Comparison of ENCODE assay signal across 10 mouse cellular contexts in genomic region chr2:152825168-152825697, GRCm38 (mm10). TPM values are rescaled to one million over a fixed set of nuclear protein-coding genes. Genes with fewer than 3 reads are reported as not detected.
DNase-seq lines count a peak whose midpoint lies in the region; ATAC-seq and TF ChIP-seq lines count a peak whose summit lies in the region.
"Had no signal": no experiment of that assay in that cellular context is flagged by ENCODE, and none has a peak within 500 bp of the region (broad histone marks: within the 10 kb centered on the region; RNA-seq: fewer than 3 reads in every experiment).

No protein-coding gene starts in this region.

- H3K36me3 ChIP-seq in heart, embryonic 13.5 days, result peaks cover 19% of the 10 kb centered on the region
- H3K36me3 ChIP-seq in megakaryocyte, embryonic 14.5 days (replicated peaks; ENCODE audit: low read length), result peaks cover 92% of the 10 kb centered on the region
- peaks cover 27% of the 10 kb centered on the region for H3K36me3 ChIP-seq in heart, postnatal 0 days (replicated peaks; ENCODE audit: control insufficient read depth, insufficient read depth, low read length)
- peaks cover 6% of the 10 kb centered on the region; the same call in 1 of the 2 replicates for H3K36me3 ChIP-seq in macrophage (ENCODE audit: inconsistent target)

- TF ChIP-seq EP300 in heart, postnatal 0 days (IDR thresholded peaks at IDR 0.05; ENCODE audit: low read depth), result no peak

- H3K4me2 ChIP-seq in heart, embryonic 13.5 days, result peak overlapping the region; percentile 81
- H3K4me2 ChIP-seq in heart, postnatal 0 days (ENCODE audit: low read depth, low read length), result peak overlapping the region; percentile 71; the same call in 1 of the 2 replicates

- DNase-seq in heart, adult 9 months (ENCODE audit: low spot score in 2 of 2), result no peak
- DNase-seq in heart, postnatal 0 days (ENCODE audit: low spot score), result no peak
- no peak for DNase-seq in B cell, adult 2 months
- no peak for DNase-seq in urinary bladder, postnatal 10 days (ENCODE audit: low spot score)
- DNase-seq: gastrocnemius, postnatal 25 days; lung, adult 2 months had no signal

- 58% methylated on average over 4 of the region's 4 CpGs for WGBS in heart, embryonic 13.5 days
- WGBS in heart, postnatal 0 days, result 69% methylated on average over 4 of the region's 4 CpGs
- 95% methylated on average over 4 of the region's 4 CpGs for WGBS in macrophage (ENCODE audit: missing documents)

- no peak overlapping the region for H3K27ac ChIP-seq in heart, embryonic 13.5 days (replicated peaks)
- H3K27ac ChIP-seq in heart, postnatal 0 days (ENCODE audit: low read depth), result no peak overlapping the region
- peak overlapping the region; percentile 96 for H3K27ac ChIP-seq in macrophage

- H3K9me3 ChIP-seq in heart, embryonic 13.5 days, result no peaks in the 10 kb centered on the region
- H3K9me3 ChIP-seq in megakaryocyte, embryonic 14.5 days, result no peaks in the 10 kb centered on the region
- no peaks in the 10 kb centered on the region for H3K9me3 ChIP-seq in heart, postnatal 0 days (replicated peaks; ENCODE audit: control insufficient read depth, low read length)

- peak overlapping the region; percentile 63; the same call in 1 of the 2 replicates for H3K9ac ChIP-seq in heart, embryonic 13.5 days
- H3K9ac ChIP-seq in heart, postnatal 0 days (replicated peaks; ENCODE audit: low read depth, low read length), result no peak overlapping the region

- no peaks in the 10 kb centered on the region for H3K27me3 ChIP-seq in heart, embryonic 13.5 days (replicated peaks)
- no peaks in the 10 kb centered on the region for H3K27me3 ChIP-seq in megakaryocyte, embryonic 14.5 days (replicated peaks)
- no peaks in the 10 kb centered on the region for H3K27me3 ChIP-seq in heart, postnatal 0 days (ENCODE audit: control insufficient read depth, insufficient read depth, low read length)

- no peak for TF ChIP-seq CTCF in heart, postnatal 0 days (IDR thresholded peaks at IDR 0.05; ENCODE audit: low read depth)

- peaks cover 100% of the 10 kb centered on the region for H3K79me2 ChIP-seq in macrophage (ENCODE audit: inconsistent target)

- H3K4me1 ChIP-seq in heart, embryonic 13.5 days, result peaks cover 92% of the 10 kb centered on the region
- H3K4me1 ChIP-seq in megakaryocyte, embryonic 14.5 days, result peaks cover 85% of the 10 kb centered on the region
- H3K4me1 ChIP-seq in heart, postnatal 0 days (ENCODE audit: control insufficient read depth, insufficient read depth), result peaks cover 56% of the 10 kb centered on the region

- peak overlapping the region; percentile 75 for H3K4me3 ChIP-seq in heart, embryonic 13.5 days
- H3K4me3 ChIP-seq in megakaryocyte, embryonic 14.5 days (replicated peaks), result peak overlapping the region; percentile 98
- H3K4me3 ChIP-seq in heart, postnatal 0 days (ENCODE audit: low read depth, low read length), result no peak overlapping the region
- H3K4me3 ChIP-seq in macrophage (ENCODE audit: inconsistent target), result peak overlapping the region; percentile 85; the same call in 1 of the 2 replicates

- no peak for ATAC-seq in heart, embryonic 13.5 days (ENCODE audit: extremely low read depth, insufficient number of reproducible peaks, low FRiP score, low TSS enrichment)
- no peak for ATAC-seq in megakaryocyte, adult 5-6 weeks (ENCODE audit: poor library complexity, severe bottlenecking)
- ATAC-seq in heart, postnatal 0 days (ENCODE audit: insufficient read depth, low read depth), result no peak

RNA-seq across cellular contexts. Expression of gene Bcl2l1, which starts 6.3 kb away (rescaled TPM):
- 59.6 and 62.8 TPM in 2 replicates for polyA plus RNA-seq in heart, embryonic 13.5 days (2015; fragmentation: Nextera tagmentation; extraction: Ambion mirVana)
- polyA plus RNA-seq in megakaryocyte, embryonic 14.5 days (2012; ENCODE audit: insufficient read depth, low replicate concordance), result 498 and 1,222 TPM in 2 replicates
- total RNA-seq in megakaryocyte, adult 5-6 weeks (2015), result 7.1 and 9.3 TPM in 2 replicates
- 9.3 and 12.8 TPM in 2 replicates for total RNA-seq in megakaryocyte, adult 5-6 weeks (2017)
- total RNA-seq in heart, postnatal 0 days (2014; rRNA removed; ENCODE audit: low replicate concordance), result 60.9 and 75.6 TPM in 2 replicates
- polyA plus RNA-seq in heart, postnatal 0 days (2015; fragmentation: Nextera tagmentation; extraction: Ambion mirVana), result 34.5 and 35.0 TPM in 2 replicates
- 100 to 1,000 TPM; 136 to 537 (median 201) TPM for total RNA-seq in macrophage (2018; cell fraction: chromatin; rRNA removed)
- 100 to 1,000 TPM in 7 of 26 experiments, 10 to 100 TPM in 19; 72.0 to 192 (median 85.2) TPM for total RNA-seq in macrophage (2018; cell fraction: cytosol; rRNA removed)
- total RNA-seq in macrophage (2018; cell fraction: nucleus; rRNA removed), result 100 to 1,000 TPM; 131 to 456 (median 217) TPM
- polyA plus RNA-seq in macrophage (2018), result 38.6 to 159 TPM (median 48.4 TPM) in 3 replicates

RNA-seq across cellular contexts. Expression of gene Tpx2, which starts 22.5 kb away (rescaled TPM):
- 51.1 and 55.5 TPM in 2 replicates for polyA plus RNA-seq in heart, embryonic 13.5 days (2015; fragmentation: Nextera tagmentation; extraction: Ambion mirVana)
- 1.1 and 10.4 TPM in 2 replicates for polyA plus RNA-seq in megakaryocyte, embryonic 14.5 days (2012; ENCODE audit: insufficient read depth, low replicate concordance)
- 102 TPM in 2 replicates for total RNA-seq in megakaryocyte, adult 5-6 weeks (2015)
- 122 and 126 TPM in 2 replicates for total RNA-seq in megakaryocyte, adult 5-6 weeks (2017)
- total RNA-seq in heart, postnatal 0 days (2014; rRNA removed; ENCODE audit: low replicate concordance), result 8.1 and 13.6 TPM in 2 replicates
- 15.0 and 15.1 TPM in 2 replicates for polyA plus RNA-seq in heart, postnatal 0 days (2015; fragmentation: Nextera tagmentation; extraction: Ambion mirVana)
- 10 to 100 TPM in 5 of 26 experiments, 1 to 10 TPM in 21; 2.1 to 18.9 (median 7.1) TPM for total RNA-seq in macrophage (2018; cell fraction: chromatin; rRNA removed)
- 10 to 100 TPM in 13 of 26 experiments, 1 to 10 TPM in 13; 4.3 to 30.1 (median 10.4) TPM for total RNA-seq in macrophage (2018; cell fraction: cytosol; rRNA removed)
- total RNA-seq in macrophage (2018; cell fraction: nucleus; rRNA removed), result 10 to 100 TPM in 12 of 26 experiments, 1 to 10 TPM in 14; 2.6 to 18.6 (median 9.8) TPM
- 3.4 to 14.0 TPM (median 11.8 TPM) in 3 replicates for polyA plus RNA-seq in macrophage (2018)
